Mouse (Mus musculus): ENCODE measurements at regions not wholly inside any gene's neighbourhood (a gene's known extent, or its start where the extent isn't known, plus 50 kb on each side); places are given as distances from the start of the nearest gene placed in this dataset.

GRCm38 (mm10) chr9:41478106-41478848, 316.8 kb upstream of the Ubash3b start:
- Histone ChIP-seq H3K9me3 (replicated peaks) (no peaks in the 10 kb centered on the region), H3K4me1 (replicated peaks) (no peaks in the 10 kb centered on the region)

GRCm38 (mm10) chr9:41475326-41475725, 313.8 kb upstream of the Ubash3b start:
- WGBS (ENCODE audit: insufficient replicate concordance) = 55% methylated on average over 8 of the region's 8 CpGs
- H3K36me3 ChIP-seq (replicated peaks) = no peaks in the 10 kb centered on the region
- H3K9me3 ChIP-seq (replicated peaks) = no peaks in the 10 kb centered on the region
- H3K4me2 ChIP-seq = no peak overlapping the region
- ATAC-seq (ENCODE audit: insufficient read depth) = no peak
- no peak overlapping the region for H3K9ac ChIP-seq
- no peak overlapping the region for H3K4me3 ChIP-seq (replicated peaks)
- no peaks in the 10 kb centered on the region for H3K4me1 ChIP-seq (replicated peaks)
- no peak overlapping the region for H3K27ac ChIP-seq (replicated peaks)
- H3K27me3 ChIP-seq = no peaks in the 10 kb centered on the region

More at GRCm38 (mm10) chr9:41478106-41478848, 316.8 kb upstream of the Ubash3b start:
- WGBS (ENCODE audit: insufficient replicate concordance) = 65% methylated on average over 7 of the region's 7 CpGs
- Histone ChIP-seq H3K36me3 (replicated peaks) (no peaks in the 10 kb centered on the region), H3K4me2 (no peak overlapping the region), H3K27me3 (no peaks in the 10 kb centered on the region), H3K4me3 (replicated peaks) (no peak overlapping the region), H3K9ac (no peak overlapping the region), H3K27ac (replicated peaks) (no peak overlapping the region)
- ATAC-seq (ENCODE audit: insufficient read depth) = no peak

- Histone ChIP-seq H3K4me1 (replicated peaks) (no peaks in the 10 kb centered on the region), H3K27me3 (no peaks in the 10 kb centered on the region), H3K36me3 (replicated peaks) (no peaks in the 10 kb centered on the region), H3K9ac (no peak overlapping the region), H3K4me2 (no peak overlapping the region), H3K9me3 (replicated peaks) (no peaks in the 10 kb centered on the region), H3K27ac (replicated peaks) (no peak overlapping the region), H3K4me3 (replicated peaks) (no peak overlapping the region)
- ATAC-seq (ENCODE audit: insufficient read depth) = no peak
- WGBS (ENCODE audit: insufficient replicate concordance) = 56% methylated on average over 6 of the region's 6 CpGs
Measured at GRCm38 (mm10) chr9:41474945-41475297, 313.4 kb upstream of the Ubash3b start.

GRCm38 (mm10) chr9:41474244-41474944, 312.9 kb upstream of the Ubash3b start:
- Histone ChIP-seq H3K4me2 (no peak overlapping the region), H3K4me3 (replicated peaks) (no peak overlapping the region), H3K27me3 (no peaks in the 10 kb centered on the region), H3K27ac (replicated peaks) (no peak overlapping the region), H3K9ac (no peak overlapping the region), H3K9me3 (replicated peaks) (no peaks in the 10 kb centered on the region), H3K36me3 (replicated peaks) (no peaks in the 10 kb centered on the region), H3K4me1 (replicated peaks) (no peaks in the 10 kb centered on the region)
- 34% methylated on average over 11 of the region's 11 CpGs for WGBS (ENCODE audit: insufficient replicate concordance)
- ATAC-seq (ENCODE audit: insufficient read depth) = no peak

- no peak overlapping the region for H3K9ac ChIP-seq
- no peak for ATAC-seq (ENCODE audit: insufficient read depth)
- H3K27ac ChIP-seq (replicated peaks) = no peak overlapping the region
- H3K9me3 ChIP-seq (replicated peaks) = no peaks in the 10 kb centered on the region
- H3K4me1 ChIP-seq (replicated peaks) = no peaks in the 10 kb centered on the region
- H3K36me3 ChIP-seq (replicated peaks) = no peaks in the 10 kb centered on the region
- no peak overlapping the region for H3K4me2 ChIP-seq
- H3K4me3 ChIP-seq (replicated peaks) = no peak overlapping the region
- no peaks in the 10 kb centered on the region for H3K27me3 ChIP-seq
- 53% methylated on average over 5 of the region's 5 CpGs for WGBS (ENCODE audit: insufficient replicate concordance)
Measured at GRCm38 (mm10) chr9:41473506-41473905, 312.0 kb upstream of the Ubash3b start.

- 63% methylated on average over 3 of the region's 3 CpGs for WGBS (ENCODE audit: insufficient replicate concordance)
- no peaks in the 10 kb centered on the region for H3K27me3 ChIP-seq
- no peak for ATAC-seq (ENCODE audit: insufficient read depth)
Measured at GRCm38 (mm10) chr9:41471345-41471744, 309.8 kb upstream of the Ubash3b start.

GRCm38 (mm10) chr9:41470010-41470409, 308.5 kb upstream of the Ubash3b start:
- no peaks in the 10 kb centered on the region for H3K4me1 ChIP-seq (replicated peaks)
- 55% methylated on average over 6 of the region's 6 CpGs for WGBS (ENCODE audit: insufficient replicate concordance)
- H3K27ac ChIP-seq (replicated peaks) = no peak overlapping the region
- ATAC-seq (ENCODE audit: insufficient read depth) = no peak
- no peaks in the 10 kb centered on the region for H3K9me3 ChIP-seq (replicated peaks)
- H3K36me3 ChIP-seq (replicated peaks) = no peaks in the 10 kb centered on the region
- H3K4me2 ChIP-seq = no peak overlapping the region
- H3K9ac ChIP-seq = no peak overlapping the region
- no peaks in the 10 kb centered on the region for H3K27me3 ChIP-seq
- H3K4me3 ChIP-seq (replicated peaks) = no peak overlapping the region

More at GRCm38 (mm10) chr9:41471345-41471744, 309.8 kb upstream of the Ubash3b start:
- Histone ChIP-seq H3K4me2 (no peak overlapping the region), H3K9ac (no peak overlapping the region), H3K4me1 (replicated peaks) (no peaks in the 10 kb centered on the region), H3K4me3 (replicated peaks) (no peak overlapping the region), H3K27ac (replicated peaks) (no peak overlapping the region), H3K36me3 (replicated peaks) (no peaks in the 10 kb centered on the region), H3K9me3 (replicated peaks) (no peaks in the 10 kb centered on the region)

GRCm38 (mm10) chr9:41469414-41469813, 307.9 kb upstream of the Ubash3b start:
- no peak for ATAC-seq (ENCODE audit: insufficient read depth)
- Histone ChIP-seq H3K9ac (no peak overlapping the region), H3K4me3 (replicated peaks) (no peak overlapping the region), H3K36me3 (replicated peaks) (no peaks in the 10 kb centered on the region), H3K4me2 (no peak overlapping the region), H3K4me1 (replicated peaks) (no peaks in the 10 kb centered on the region), H3K27ac (replicated peaks) (no peak overlapping the region), H3K27me3 (no peaks in the 10 kb centered on the region), H3K9me3 (replicated peaks) (no peaks in the 10 kb centered on the region)
- WGBS (ENCODE audit: insufficient replicate concordance) = 74% methylated on average over 5 of the region's 5 CpGs

GRCm38 (mm10) chr9:41464057-41464685, 302.7 kb upstream of the Ubash3b start:
- Histone ChIP-seq H3K36me3 (replicated peaks) (no peaks in the 10 kb centered on the region), H3K27me3 (no peaks in the 10 kb centered on the region), H3K9me3 (replicated peaks) (no peaks in the 10 kb centered on the region), H3K4me2 (no peak overlapping the region), H3K27ac (replicated peaks) (no peak overlapping the region), H3K9ac (no peak overlapping the region), H3K4me1 (replicated peaks) (no peaks in the 10 kb centered on the region), H3K4me3 (replicated peaks) (no peak overlapping the region)
- 66% methylated on average over 8 of the region's 8 CpGs for WGBS (ENCODE audit: insufficient replicate concordance)
- ATAC-seq (ENCODE audit: insufficient read depth) = no peak

GRCm38 (mm10) chr9:41461742-41462141, 300.2 kb upstream of the Ubash3b start:
- Histone ChIP-seq H3K36me3 (replicated peaks) (no peaks in the 10 kb centered on the region), H3K4me2 (no peak overlapping the region), H3K9me3 (replicated peaks) (no peaks in the 10 kb centered on the region), H3K27ac (replicated peaks) (no peak overlapping the region), H3K9ac (no peak overlapping the region), H3K4me1 (replicated peaks) (no peaks in the 10 kb centered on the region), H3K27me3 (no peaks in the 10 kb centered on the region), H3K4me3 (replicated peaks) (no peak overlapping the region)
- 9% methylated on average over 11 of the region's 11 CpGs for whole genome bisulfite sequencing (ENCODE audit: insufficient replicate concordance)
- no peak for ATAC-seq (ENCODE audit: insufficient read depth)

GRCm38 (mm10) chr9:41460709-41461108, 299.2 kb upstream of the Ubash3b start:
- H3K27ac ChIP-seq (replicated peaks) = no peak overlapping the region
- 57% methylated on average over 6 of the region's 6 CpGs for WGBS (ENCODE audit: insufficient replicate concordance)
- H3K4me3 ChIP-seq (replicated peaks) = no peak overlapping the region
- no peak overlapping the region for H3K4me2 ChIP-seq
- H3K27me3 ChIP-seq = no peaks in the 10 kb centered on the region
- H3K9me3 ChIP-seq (replicated peaks) = no peaks in the 10 kb centered on the region
- no peak overlapping the region for H3K9ac ChIP-seq
- ATAC-seq (ENCODE audit: insufficient read depth) = no peak
- no peaks in the 10 kb centered on the region for H3K4me1 ChIP-seq (replicated peaks)
- no peaks in the 10 kb centered on the region for H3K36me3 ChIP-seq (replicated peaks)
